ENCODE assay signal across 7 mouse cellular contexts in genomic region chr16:94313229-94314030, GRCm38 (mm10). TPM values are rescaled to one million over a fixed set of nuclear protein-coding genes. Genes with fewer than 3 reads are reported as not detected.
DNase-seq lines count a peak whose midpoint lies in the region; ATAC-seq lines count a peak whose summit lies in the region.

TSS of gene Hlcs (minus strand) at chr16:94313571.

- peak within 1 kb of the TSS; percentile 97 for H3K9ac ChIP-seq in intestine, embryonic 16.5 days (ENCODE audit: low read depth, low read length)
- peak within 1 kb of the TSS; percentile 90 for H3K9ac ChIP-seq in midbrain, embryonic 11.5 days (ENCODE audit: low read length)

- H3K4me3 ChIP-seq in intestine, embryonic 16.5 days (ENCODE audit: low read length), result peak within 1 kb of the TSS; percentile 76
- peak within 1 kb of the TSS; percentile 70 for H3K4me3 ChIP-seq in midbrain, embryonic 11.5 days (ENCODE audit: low read depth, low read length)

- no peaks in the 10 kb centered on the region for H3K36me3 ChIP-seq in intestine, embryonic 16.5 days (ENCODE audit: control insufficient read depth, insufficient read depth, low read length)
- H3K36me3 ChIP-seq in midbrain, embryonic 11.5 days (ENCODE audit: control insufficient read depth, insufficient read depth, low read length), result no peaks in the 10 kb centered on the region

- intact Hi-C loops in gastrocnemius, postnatal 36 days (cut with DNase I), result no loop called here
- intact Hi-C loops in left cerebral cortex, postnatal 36 days (cut with DNase I), result loop anchor here (1.0 to 2.0 kb wide), 4 partner anchors 23 to 57 kb away; partner anchors contain the start of gene Ttc3

- H3K27me3 ChIP-seq in intestine, embryonic 16.5 days (replicated peaks; ENCODE audit: control insufficient read depth, insufficient read depth, low read length), result no peaks in the 10 kb centered on the region
- no peaks in the 10 kb centered on the region for H3K27me3 ChIP-seq in midbrain, embryonic 11.5 days (ENCODE audit: control insufficient read depth, insufficient read depth, low read length)

- H3K9me3 ChIP-seq in intestine, embryonic 16.5 days (ENCODE audit: control insufficient read depth, low read length), result no peaks in the 10 kb centered on the region
- H3K9me3 ChIP-seq in midbrain, embryonic 11.5 days (ENCODE audit: control insufficient read depth, low read length), result no peaks in the 10 kb centered on the region

- peak; percentile 92 for ATAC-seq in intestine, embryonic 16.5 days
- peak; percentile 93 for ATAC-seq in midbrain, embryonic 11.5 days (ENCODE audit: low FRiP score)

- H3K4me1 ChIP-seq in intestine, embryonic 16.5 days (ENCODE audit: control insufficient read depth, insufficient read depth, low read length), result 0 out of 2 replicates have a peak, but pooled peaks cover 9% of the 10 kb centered on the region
- H3K4me1 ChIP-seq in midbrain, embryonic 11.5 days (ENCODE audit: control insufficient read depth, insufficient read depth, low read length), result peaks cover 5% of the 10 kb centered on the region; the same call in 1 of the 2 replicates

- peak within 1 kb of the TSS; percentile 91 for H3K4me2 ChIP-seq in intestine, embryonic 16.5 days (ENCODE audit: low read depth, low read length)
- H3K4me2 ChIP-seq in midbrain, embryonic 11.5 days, result peak within 1 kb of the TSS; percentile 71

- DNase-seq in adrenal gland, adult 18-20 months (ENCODE audit: low spot score in 2 of 2), result peak; percentile 98 to 99
- peak; percentile 97 for DNase-seq in embryo, embryonic 11 days
- peak; percentile 98 to 99 for DNase-seq in gastrocnemius, postnatal 36 days
- peak; percentile 97 to 99 for DNase-seq in left cerebral cortex, postnatal 36 days (ENCODE audit: low spot score in 2 of 2)
- peak; percentile 100 for DNase-seq in midbrain, embryonic 11.5 days (ENCODE audit: low spot score, missing footprints)
- peak; percentile 98 for DNase-seq in skeletal muscle tissue, adult 2 months (ENCODE audit: low read depth, low spot score)

- under 1% methylated on average over 64 of the region's 64 CpGs for WGBS in intestine, embryonic 16.5 days
- WGBS in midbrain, embryonic 11.5 days, result 1% methylated on average over 59 of the region's 64 CpGs

- H3K27ac ChIP-seq in intestine, embryonic 16.5 days (ENCODE audit: low read length), result peak within 1 kb of the TSS; percentile 100
- peak within 1 kb of the TSS; percentile 98 for H3K27ac ChIP-seq in midbrain, embryonic 11.5 days (ENCODE audit: low read depth, low read length)

RNA-seq across cellular contexts. Expression of gene Hlcs, which starts in this region (rescaled TPM):
- 10 to 100 TPM; 14.8 to 16.5 TPM for total RNA-seq in adrenal gland, adult 18-20 months (2021)
- 1 to 10 TPM; 6.5 to 6.8 TPM for total RNA-seq in gastrocnemius, postnatal 36 days (2021)
- polyA plus RNA-seq in intestine, embryonic 16.5 days (2015; fragmentation: Nextera tagmentation; extraction: Ambion mirVana), result 7.2 and 7.4 TPM in 2 replicates
- total RNA-seq in left cerebral cortex, postnatal 36 days (2021), result 10 to 100 TPM; 15.6 to 20.0 TPM
- 8.0 and 8.1 TPM in 2 replicates for polyA plus RNA-seq in midbrain, embryonic 11.5 days (2014; fragmentation: Nextera tagmentation; extraction: Ambion mirVana)

Comparison
In these comparisons a context has a peak if more than half of its experiments do, and no peak if none do; other contexts are left out.
1. Peak in every context shown above with its lines: DNase-seq, ATAC-seq, H3K4me3 ChIP-seq and H3K27ac ChIP-seq.